Mouse (Mus musculus) C2C12 (cell line): ENCODE results near the gene Mrs2.

Experiments
- CEBPB ChIP-seq: IDR thresholded peaks from one replicate; pipeline ENCODE4 v1.6.1; 2011; ENCODE audit warnings: low read depth, mild to moderate bottlenecking, control low read depth, moderate library complexity
- CTCF ChIP-seq: IDR thresholded peaks from one replicate; pipeline ENCODE4 v1.5.1; 2011; ENCODE audit not compliant: control insufficient read depth, insufficient read depth, insufficient read length
- MAX ChIP-seq: IDR thresholded peaks from one replicate; pipeline ENCODE4 v1.6.1; 2011; ENCODE audit warnings: mild to moderate bottlenecking, control low read depth
- MYOD1 ChIP-seq: IDR thresholded peaks from one replicate; pipeline ENCODE4 v1.6.1; 2011; ENCODE audit warnings: low read depth; ENCODE audit not compliant: control insufficient read depth, insufficient read length
- MYOG ChIP-seq: IDR thresholded peaks from one replicate; pipeline ENCODE4 v1.6.1; 2011; ENCODE audit not compliant: control insufficient read depth, insufficient read length; ENCODE audit errors: extremely low read depth
- USF1 ChIP-seq: IDR thresholded peaks from one replicate; pipeline ENCODE4 v1.6.1; 2011; ENCODE audit warnings: low read depth, mild to moderate bottlenecking, control low read depth, moderate library complexity

DNA sequence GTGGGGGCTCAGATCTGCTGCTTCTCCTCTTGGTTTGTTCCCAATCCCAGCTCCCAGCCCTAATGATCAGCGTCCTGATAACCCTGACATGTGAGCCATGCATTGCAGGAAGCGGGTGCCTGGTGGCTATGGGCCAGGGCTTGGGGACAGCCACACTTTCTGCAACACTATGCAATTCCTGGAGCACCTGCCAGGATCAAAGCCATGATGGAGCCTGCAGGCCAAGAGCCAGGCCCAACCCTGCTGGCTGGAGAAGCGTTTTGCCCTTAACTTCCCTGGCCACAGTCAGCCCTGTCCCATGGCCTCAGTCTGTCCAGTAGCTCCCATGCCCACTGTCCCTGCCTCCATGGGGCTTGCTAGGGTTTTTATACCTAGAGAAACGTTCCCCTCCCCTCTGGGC lies 2.2 kb upstream of the Mrs2 start:
- TF ChIP-seq MYOD1 (no peak), CTCF (no peak), MYOG (no peak), MAX (no peak), USF1 (no peak), CEBPB (no peak)
